Mouse (Mus musculus): Measurements from ENCODE around the gene Smtn. TPM values are rescaled to one million over a fixed set of nuclear protein-coding genes. Genes with fewer than 3 reads are reported as not detected.

Smtn gene
- polyA plus RNA-seq, 1 experiment, result 80.7 TPM

DNA sequence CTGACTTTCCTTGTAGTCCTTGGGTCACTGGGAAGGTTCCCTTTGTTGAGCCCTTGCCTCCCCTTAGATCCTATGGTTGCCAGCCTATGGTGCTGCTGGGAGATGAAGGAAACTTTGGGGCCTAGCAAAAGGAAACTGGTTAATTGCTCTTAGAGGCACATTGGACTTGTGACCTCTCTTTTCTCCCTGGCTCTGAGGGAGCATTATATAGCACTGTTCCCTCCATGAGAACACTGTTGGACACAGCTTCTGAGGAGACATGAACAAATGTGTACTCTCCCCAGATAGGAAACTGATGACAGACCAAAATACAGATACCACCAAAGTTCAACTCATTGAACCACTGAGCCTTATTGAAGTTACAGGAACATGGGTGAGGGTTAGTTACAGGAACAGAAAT is 64.9 kb downstream of the Smtn start:
- no peaks in the 10 kb centered on the region for H3K36me3 ChIP-seq (ENCODE audit: control insufficient read depth, insufficient read depth, low read length, poor library complexity, severe bottlenecking)
- H3K4me3 ChIP-seq (ENCODE audit: low read depth, low read length), result no peak overlapping the region
- H3K9me3 ChIP-seq (replicated peaks; ENCODE audit: control insufficient read depth, insufficient read depth, low read length, poor library complexity, severe bottlenecking), result no peaks in the 10 kb centered on the region
- no peaks in the 10 kb centered on the region for H3K27me3 ChIP-seq (ENCODE audit: control insufficient read depth, insufficient read depth, low read length, poor library complexity, severe bottlenecking)
- H3K9ac ChIP-seq (ENCODE audit: low read depth, poor library complexity, severe bottlenecking), result no peak overlapping the region
- peaks cover 3% of the 10 kb centered on the region for H3K4me1 ChIP-seq (ENCODE audit: control insufficient read depth, insufficient read depth, low read length)
- TF ChIP-seq POLR2A (IDR thresholded peaks at IDR 0.05; ENCODE audit: insufficient read depth, low read length) (no peak), CTCF (IDR thresholded peaks at IDR 0.05; ENCODE audit: low read depth, low read length) (no peak), EP300 (IDR thresholded peaks at IDR 0.05; ENCODE audit: insufficient read depth, low read depth, low read length) (no peak)
- H3K27ac ChIP-seq (ENCODE audit: insufficient read depth, low read length), result no peak overlapping the region

DNA sequence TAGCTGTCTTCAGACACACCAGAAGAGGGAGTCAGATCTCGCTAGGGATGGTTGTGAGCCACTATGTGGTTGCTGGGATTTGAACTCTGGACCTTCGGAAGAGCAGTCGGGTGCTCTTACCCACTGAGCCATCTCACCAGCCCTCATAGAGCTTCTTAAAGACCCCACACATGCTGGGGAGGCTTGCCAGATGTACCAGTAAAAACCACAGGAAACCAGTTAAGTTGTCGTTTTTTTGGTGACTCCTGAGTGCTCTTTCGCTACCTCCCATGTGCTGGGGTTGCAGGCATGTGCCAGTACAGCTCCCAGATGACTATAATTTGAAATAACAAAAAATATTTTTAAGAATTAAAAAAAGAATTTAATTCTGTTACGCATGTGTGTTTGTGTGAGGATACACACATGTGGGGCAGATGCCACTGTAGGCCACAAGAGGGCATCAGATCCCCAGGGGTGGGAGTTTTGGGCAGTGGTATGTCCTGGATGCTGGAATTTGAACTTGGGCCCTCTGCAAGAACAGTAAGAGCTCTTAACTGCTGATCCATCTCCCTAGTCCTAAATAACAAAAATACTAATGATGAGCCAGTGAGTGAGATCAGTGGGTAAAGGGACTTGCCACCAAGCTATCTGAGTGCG is 65.8 kb downstream of the Smtn start:
- H3K27me3 ChIP-seq (ENCODE audit: control insufficient read depth, insufficient read depth, low read length, poor library complexity, severe bottlenecking), result no peaks in the 10 kb centered on the region
- no peak for TF ChIP-seq POLR2A (IDR thresholded peaks at IDR 0.05; ENCODE audit: insufficient read depth, low read length)
- peak; percentile 78 for TF ChIP-seq CTCF (IDR thresholded peaks at IDR 0.05; ENCODE audit: low read depth, low read length)
- TF ChIP-seq EP300 (IDR thresholded peaks at IDR 0.05; ENCODE audit: insufficient read depth, low read depth, low read length), result no peak
- no peaks in the 10 kb centered on the region for H3K9me3 ChIP-seq (replicated peaks; ENCODE audit: control insufficient read depth, insufficient read depth, low read length, poor library complexity, severe bottlenecking)
- H3K27ac ChIP-seq (ENCODE audit: insufficient read depth, low read length), result no peak overlapping the region
- no peaks in the 10 kb centered on the region for H3K36me3 ChIP-seq (ENCODE audit: control insufficient read depth, insufficient read depth, low read length, poor library complexity, severe bottlenecking)
- peaks cover 3% of the 10 kb centered on the region for H3K4me1 ChIP-seq (ENCODE audit: control insufficient read depth, insufficient read depth, low read length)
- no peak overlapping the region for H3K4me3 ChIP-seq (ENCODE audit: low read depth, low read length)
- no peak overlapping the region for H3K9ac ChIP-seq (ENCODE audit: low read depth, poor library complexity, severe bottlenecking)

DNA sequence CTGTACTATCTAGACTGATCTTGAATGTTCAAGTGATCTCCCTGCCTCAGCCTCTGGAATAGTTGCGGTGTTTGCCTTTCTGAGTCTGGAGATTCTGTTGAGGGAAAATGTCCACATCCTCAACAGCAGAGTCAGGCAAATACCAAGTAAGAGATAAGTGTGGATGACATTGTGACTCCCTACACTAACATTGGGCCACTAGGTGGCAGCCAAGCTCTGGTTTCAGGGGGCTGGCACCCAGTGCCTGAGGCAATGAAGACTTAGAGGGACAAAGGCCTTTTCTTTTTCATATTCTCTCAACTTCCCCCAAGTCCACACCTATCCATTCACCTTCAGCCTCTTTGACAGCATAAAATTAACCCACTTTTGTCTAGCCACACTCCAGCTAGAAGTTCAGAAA is 67.9 kb downstream of the Smtn start:
- Histone ChIP-seq H3K36me3 (ENCODE audit: control insufficient read depth, insufficient read depth, low read length, poor library complexity, severe bottlenecking) (no peaks in the 10 kb centered on the region), H3K9me3 (replicated peaks; ENCODE audit: control insufficient read depth, insufficient read depth, low read length, poor library complexity, severe bottlenecking) (no peaks in the 10 kb centered on the region), H3K4me1 (ENCODE audit: control insufficient read depth, insufficient read depth, low read length) (peaks cover 3% of the 10 kb centered on the region), H3K27me3 (ENCODE audit: control insufficient read depth, insufficient read depth, low read length, poor library complexity, severe bottlenecking) (no peaks in the 10 kb centered on the region; the same call in 1 of the 2 replicates), H3K9ac (ENCODE audit: low read depth, poor library complexity, severe bottlenecking) (no peak overlapping the region), H3K4me3 (ENCODE audit: low read depth, low read length) (no peak overlapping the region), H3K27ac (ENCODE audit: insufficient read depth, low read length) (no peak overlapping the region)
- TF ChIP-seq CTCF (IDR thresholded peaks at IDR 0.05; ENCODE audit: low read depth, low read length) (peak; percentile 88), EP300 (IDR thresholded peaks at IDR 0.05; ENCODE audit: insufficient read depth, low read depth, low read length) (peak; percentile 45; the same call in 1 of the 2 replicates), POLR2A (IDR thresholded peaks at IDR 0.05; ENCODE audit: insufficient read depth, low read length) (no peak)

DNA sequence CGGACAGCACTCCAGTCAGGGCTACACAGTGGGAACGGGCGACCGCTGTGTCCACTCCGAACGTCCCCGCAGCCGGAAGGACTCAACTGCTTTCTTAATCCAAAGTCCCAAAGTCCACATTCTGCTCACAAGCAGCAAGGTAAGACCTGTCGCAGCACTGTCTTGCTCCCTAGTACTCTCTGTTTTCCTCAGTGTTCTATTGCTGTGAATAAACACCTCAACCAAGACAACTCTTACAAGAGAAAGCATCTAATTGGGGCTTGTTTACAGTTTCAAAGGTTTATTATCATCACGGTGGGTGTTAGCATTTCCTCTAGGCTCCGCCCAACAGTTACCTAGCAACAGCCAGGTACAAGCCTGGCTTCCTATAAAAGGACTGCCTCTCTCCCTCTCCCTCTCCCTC is 69.0 kb downstream of the Smtn start:
- Histone ChIP-seq H3K27me3 (ENCODE audit: control insufficient read depth, insufficient read depth, low read length, poor library complexity, severe bottlenecking) (no peaks in the 10 kb centered on the region; the same call in 1 of the 2 replicates), H3K9me3 (replicated peaks; ENCODE audit: control insufficient read depth, insufficient read depth, low read length, poor library complexity, severe bottlenecking) (no peaks in the 10 kb centered on the region), H3K4me1 (ENCODE audit: control insufficient read depth, insufficient read depth, low read length) (peaks cover 3% of the 10 kb centered on the region), H3K9ac (ENCODE audit: low read depth, poor library complexity, severe bottlenecking) (no peak overlapping the region), H3K27ac (ENCODE audit: insufficient read depth, low read length) (no peak overlapping the region), H3K4me3 (ENCODE audit: low read depth, low read length) (no peak overlapping the region), H3K36me3 (ENCODE audit: control insufficient read depth, insufficient read depth, low read length, poor library complexity, severe bottlenecking) (no peaks in the 10 kb centered on the region)
- no peak for TF ChIP-seq EP300 (IDR thresholded peaks at IDR 0.05; ENCODE audit: insufficient read depth, low read depth, low read length)
- no peak for TF ChIP-seq POLR2A (IDR thresholded peaks at IDR 0.05; ENCODE audit: insufficient read depth, low read length)
- TF ChIP-seq CTCF (IDR thresholded peaks at IDR 0.05; ENCODE audit: low read depth, low read length), result no peak

Other genes starting within 250 kb of the Smtn start
- gene Pik3ip1, start 210.2 kb downstream of the Smtn start, polyA plus RNA-seq (2011; ENCODE audit: insufficient read depth, insufficient read length, low read depth, missing spikeins), result 17.0 TPM in 2 replicates
- gene Limk2, start 131.4 kb downstream of the Smtn start, polyA plus RNA-seq (2011; ENCODE audit: insufficient read depth, insufficient read length, low read depth, missing spikeins), result 186 and 190 TPM in 2 replicates
- gene Rnf185, start 88.2 kb downstream of the Smtn start, polyA plus RNA-seq (2011; ENCODE audit: insufficient read depth, insufficient read length, low read depth, missing spikeins), result 20.4 and 21.4 TPM in 2 replicates
- gene Pla2g3, start 52.3 kb downstream of the Smtn start, polyA plus RNA-seq (2011; ENCODE audit: insufficient read depth, insufficient read length, low read depth, missing spikeins), result 0.28 TPM in 1 of 2 replicates, not detected in the other
- gene Inpp5j, start 35.8 kb downstream of the Smtn start, polyA plus RNA-seq (2011; ENCODE audit: insufficient read depth, insufficient read length, low read depth, missing spikeins), result 0.22 TPM in 1 of 2 replicates, not detected in the other
- 19.6 and 25.5 TPM in 2 replicates for gene Selenom, start 25.9 kb downstream of the Smtn start, polyA plus RNA-seq (2011; ENCODE audit: insufficient read depth, insufficient read length, low read depth, missing spikeins)
- gene Morc2a, start 108.6 kb upstream of the Smtn start, polyA plus RNA-seq (2011; ENCODE audit: insufficient read depth, insufficient read length, low read depth, missing spikeins), result 38.6 and 41.8 TPM in 2 replicates

Data from ES-Bruce4 (cell line).